In genomic region chr17:15824337-15824736, GRCm38 (mm10) we compare ENCODE assay signal across 9 mouse cellular contexts. TPM values are rescaled to one million over a fixed set of nuclear protein-coding genes. Genes with fewer than 3 reads are reported as not detected.
DNase-seq lines count a peak whose midpoint lies in the region; ATAC-seq and TF ChIP-seq lines count a peak whose summit lies in the region.
"Had no signal": no experiment of that assay in that cellular context is flagged by ENCODE, and none has a peak within 500 bp of the region (broad histone marks: within the 10 kb centered on the region; RNA-seq: fewer than 3 reads in every experiment).

No protein-coding gene starts in this region.

- H3K9ac ChIP-seq in lung, embryonic 15.5 days, result 0 out of 2 replicates have a peak overlapping the region, but pooled peaks have one; percentile 94
- peak overlapping the region; percentile 96 for H3K9ac ChIP-seq in forebrain, embryonic 13.5 days
- H3K9ac ChIP-seq in liver, embryonic 12.5 days, result no peak overlapping the region
- peak overlapping the region; percentile 96 for H3K9ac ChIP-seq in stomach, postnatal 0 days (ENCODE audit: low read length)

- no peaks in the 10 kb centered on the region for H3K9me3 ChIP-seq in lung, embryonic 15.5 days
- H3K9me3 ChIP-seq in forebrain, embryonic 13.5 days (replicated peaks), result no peaks in the 10 kb centered on the region
- no peaks in the 10 kb centered on the region for H3K9me3 ChIP-seq in liver, embryonic 12.5 days (replicated peaks)
- no peaks in the 10 kb centered on the region for H3K9me3 ChIP-seq in stomach, postnatal 0 days (ENCODE audit: control insufficient read depth, low read length)

- no peak for ATAC-seq in lung, embryonic 15.5 days (ENCODE audit: borderline replicate concordance, extremely low read depth, low FRiP score, low TSS enrichment)
- ATAC-seq in forebrain, embryonic 13.5 days, result no peak
- ATAC-seq in liver, embryonic 12.5 days, result no peak
- no peak for ATAC-seq in stomach, postnatal 0 days (ENCODE audit: low FRiP score, low TSS enrichment)

- peaks cover under 1% of the 10 kb centered on the region; the same call in 1 of the 2 replicates for H3K27me3 ChIP-seq in lung, embryonic 15.5 days
- no peaks in the 10 kb centered on the region for H3K27me3 ChIP-seq in forebrain, embryonic 13.5 days
- H3K27me3 ChIP-seq in liver, embryonic 12.5 days (replicated peaks), result peaks cover 66% of the 10 kb centered on the region
- no peaks in the 10 kb centered on the region for H3K27me3 ChIP-seq in stomach, postnatal 0 days (ENCODE audit: control insufficient read depth, insufficient read depth, low read length)

- whole genome bisulfite sequencing in lung, embryonic 15.5 days, result 41% methylated on average over 11 of the region's 11 CpGs
- 43% methylated on average over 11 of the region's 11 CpGs for WGBS in forebrain, embryonic 13.5 days
- WGBS in liver, embryonic 12.5 days (ENCODE audit: insufficient replicate concordance), result 67% methylated on average over 11 of the region's 11 CpGs
- WGBS in stomach, postnatal 0 days, result 32% methylated on average over 11 of the region's 11 CpGs

- H3K4me1 ChIP-seq in lung, embryonic 15.5 days, result peaks cover 44% of the 10 kb centered on the region
- H3K4me1 ChIP-seq in forebrain, embryonic 13.5 days, result peaks cover 64% of the 10 kb centered on the region
- H3K4me1 ChIP-seq in liver, embryonic 12.5 days, result peaks cover 12% of the 10 kb centered on the region
- H3K4me1 ChIP-seq in stomach, postnatal 0 days (replicated peaks; ENCODE audit: control insufficient read depth, insufficient read depth), result peaks cover 5% of the 10 kb centered on the region; the same call in 1 of the 2 replicates

- TF ChIP-seq CTCF in stomach, postnatal 0 days (IDR thresholded peaks at IDR 0.05; ENCODE audit: low read depth), result no peak

- no peak for TF ChIP-seq EP300 in stomach, postnatal 0 days (optimal IDR thresholded peaks at IDR 0.05)

- H3K27ac ChIP-seq in lung, embryonic 15.5 days, result no peak overlapping the region
- peak overlapping the region; percentile 65; the same call in 1 of the 2 replicates for H3K27ac ChIP-seq in forebrain, embryonic 13.5 days
- H3K27ac ChIP-seq in liver, embryonic 12.5 days, result no peak overlapping the region
- peak overlapping the region; percentile 98 for H3K27ac ChIP-seq in stomach, postnatal 0 days (replicated peaks)

- DNase-seq in lung, postnatal 25 days (ENCODE audit: low spot score), result no peak
- no peak for DNase-seq in stomach, postnatal 0 days (ENCODE audit: low spot score)
- DNase-seq in retina, postnatal 1 day, result no peak
- no peak for DNase-seq in thymus, postnatal 4 days
- DNase-seq: adrenal gland, adult 2 months; kidney, postnatal 4 days had no signal

- peak overlapping the region; percentile 96 for H3K4me3 ChIP-seq in lung, embryonic 15.5 days
- H3K4me3 ChIP-seq in forebrain, embryonic 13.5 days, result peak overlapping the region; percentile 90
- peak overlapping the region; percentile 59; the same call in 1 of the 2 replicates for H3K4me3 ChIP-seq in liver, embryonic 12.5 days
- H3K4me3 ChIP-seq in stomach, postnatal 0 days (ENCODE audit: low read depth, low read length), result peak overlapping the region; percentile 94

- H3K4me2 ChIP-seq in lung, embryonic 15.5 days, result peak overlapping the region; percentile 89
- H3K4me2 ChIP-seq in forebrain, embryonic 13.5 days, result peak overlapping the region; percentile 90
- H3K4me2 ChIP-seq in liver, embryonic 12.5 days, result peak overlapping the region; percentile 65
- H3K4me2 ChIP-seq in stomach, postnatal 0 days (replicated peaks; ENCODE audit: low read depth), result peak overlapping the region; percentile 75

- 0 out of 2 replicates have a peak, but pooled peaks cover 3% of the 10 kb centered on the region for H3K36me3 ChIP-seq in lung, embryonic 15.5 days
- peaks cover 14% of the 10 kb centered on the region for H3K36me3 ChIP-seq in forebrain, embryonic 13.5 days (ENCODE audit: poor library complexity, severe bottlenecking)
- no peaks in the 10 kb centered on the region for H3K36me3 ChIP-seq in liver, embryonic 12.5 days
- H3K36me3 ChIP-seq in stomach, postnatal 0 days (ENCODE audit: control insufficient read depth, insufficient read depth, low read length), result no peaks in the 10 kb centered on the region

RNA-seq across cellular contexts. Expression of gene Rgmb, which starts 6.5 kb away (rescaled TPM):
- 13.5 and 14.6 TPM in 2 replicates for polyA plus RNA-seq in lung, embryonic 15.5 days (2015; fragmentation: Nextera tagmentation; extraction: Ambion mirVana)
- polyA plus RNA-seq in forebrain, embryonic 13.5 days (2015; fragmentation: Nextera tagmentation; extraction: Ambion mirVana), result 39.2 and 44.4 TPM in 2 replicates
- polyA plus RNA-seq in liver, embryonic 12.5 days (2016; fragmentation: Nextera tagmentation; extraction: Ambion mirVana), result 2.7 and 3.1 TPM in 2 replicates
- 33.0 and 41.1 TPM in 2 replicates for polyA plus RNA-seq in stomach, postnatal 0 days (2015; fragmentation: Nextera tagmentation; extraction: Ambion mirVana)

Comparison
In these comparisons a context has a peak if more than half of its experiments do, and no peak if none do; other contexts are left out.
1. H3K27ac ChIP-seq: peak in forebrain, embryonic 13.5 days (single experiment) and stomach, postnatal 0 days (single experiment); none in lung, embryonic 15.5 days (single experiment) and liver, embryonic 12.5 days (single experiment).
2. Peak in every context shown above with its lines, with median percentiles within 50 percentile points of each other: H3K4me2 ChIP-seq and H3K4me3 ChIP-seq.